ENCODE assay signal across 20 mouse cellular contexts in genomic region chr13:35625556-35625955, GRCm38 (mm10).
"Had no signal": no experiment of that assay in that cellular context is flagged by ENCODE, and none has a peak within 500 bp of the region (broad histone marks: within the 10 kb centered on the region; RNA-seq: fewer than 3 reads in every experiment).

No protein-coding gene starts in this region.

- H3K4me3 ChIP-seq: limb, embryonic 12.5 days; limb, embryonic 15.5 days; liver, embryonic 15.5 days; midbrain, embryonic 15.5 days; myocyte; neural tube, embryonic 13.5 days had no signal

- H3K9me3 ChIP-seq: limb, embryonic 12.5 days; limb, embryonic 15.5 days; liver, embryonic 15.5 days; midbrain, embryonic 15.5 days; neural tube, embryonic 13.5 days had no signal

- H3K9ac ChIP-seq: limb, embryonic 12.5 days; limb, embryonic 15.5 days; liver, embryonic 15.5 days; midbrain, embryonic 15.5 days; neural tube, embryonic 13.5 days had no signal

- H3K27me3 ChIP-seq: limb, embryonic 12.5 days; limb, embryonic 15.5 days; liver, embryonic 15.5 days; midbrain, embryonic 15.5 days; neural tube, embryonic 13.5 days had no signal

- DNase-seq: kidney, adult 18-20 months; kidney, adult 9 months; kidney, postnatal 14 days; kidney, postnatal 4 days; left cerebral cortex, postnatal 4 days; lung, adult 2 months; lung, postnatal 14 days; lung, postnatal 4 days; retina, postnatal 1 day; thymus, adult 18-20 months; thymus, postnatal 14 days; thymus, postnatal 4 days had no signal

- H3K36me3 ChIP-seq: limb, embryonic 12.5 days; limb, embryonic 15.5 days; liver, embryonic 15.5 days; midbrain, embryonic 15.5 days; neural tube, embryonic 13.5 days had no signal

- H3K27ac ChIP-seq: limb, embryonic 12.5 days; limb, embryonic 15.5 days; liver, embryonic 15.5 days; midbrain, embryonic 15.5 days; neural tube, embryonic 13.5 days; stomach, postnatal 0 days had no signal

- H3K4me2 ChIP-seq: limb, embryonic 12.5 days; limb, embryonic 15.5 days; liver, embryonic 15.5 days; midbrain, embryonic 11.5 days; midbrain, embryonic 15.5 days; neural tube, embryonic 13.5 days had no signal

- ATAC-seq: midbrain, embryonic 15.5 days had no signal

- H3K4me1 ChIP-seq: limb, embryonic 12.5 days; limb, embryonic 15.5 days; liver, embryonic 15.5 days; midbrain, embryonic 15.5 days had no signal
